Mouse (Mus musculus) bone marrow macrophage, adult 2 months (primary cell): ENCODE measurements around the gene Eif4e3. TPM values are rescaled to one million over a fixed set of nuclear protein-coding genes. Genes with fewer than 3 reads are reported as not detected.

Experiments used
- H3K27ac ChIP-seq: 2 replicates; pipeline ENCODE4 v1.5.1; 2012; ENCODE audit warnings: low read depth, low read length; ENCODE audit not compliant: insufficient read depth
- H3K4me1 ChIP-seq: 2 replicates; pipeline ENCODE4 v1.6.1; 2012; ENCODE audit warnings: low read length; ENCODE audit not compliant: control insufficient read depth, insufficient read depth
- H3K4me3 ChIP-seq: 2 replicates; pipeline ENCODE4 v1.5.1; 2012; ENCODE audit warnings: mild to moderate bottlenecking, low read length, moderate library complexity; ENCODE audit not compliant: insufficient read depth
- CTCF ChIP-seq: IDR thresholded peaks from 2 replicates; pipeline ENCODE4 v1.5.1; 2012; ENCODE audit warnings: low read depth, mild to moderate bottlenecking, low read length, moderate library complexity
- POLR2A ChIP-seq: IDR thresholded peaks from 2 replicates; pipeline ENCODE4 v1.6.1; 2012; ENCODE audit warnings: mild to moderate bottlenecking, low read depth, low read length, borderline replicate concordance
- polyA plus RNA-seq: library from polyadenylated mRNA; stranded (reverse); fragments of >200 nt; gene quantifications from 2 replicates; pipeline ENCODE4 v1.2.4, GENCODE M21; 2012; ENCODE audit not compliant: missing spikeins, insufficient read depth, insufficient read length

Gene Eif4e3
- polyA plus RNA-seq, 1 experiment = 26.3 TPM

GRCm38 (mm10) chr6:99665457-99666317, 884 bp downstream of the Eif4e3 start:
- TF ChIP-seq CTCF = no peak
- no peak for TF ChIP-seq POLR2A
- H3K4me3 ChIP-seq = peak overlapping the region; percentile 75
- H3K27ac ChIP-seq = peak overlapping the region; percentile 18
- H3K4me1 ChIP-seq = peaks cover 23% of the 10 kb centered on the region

DNA sequence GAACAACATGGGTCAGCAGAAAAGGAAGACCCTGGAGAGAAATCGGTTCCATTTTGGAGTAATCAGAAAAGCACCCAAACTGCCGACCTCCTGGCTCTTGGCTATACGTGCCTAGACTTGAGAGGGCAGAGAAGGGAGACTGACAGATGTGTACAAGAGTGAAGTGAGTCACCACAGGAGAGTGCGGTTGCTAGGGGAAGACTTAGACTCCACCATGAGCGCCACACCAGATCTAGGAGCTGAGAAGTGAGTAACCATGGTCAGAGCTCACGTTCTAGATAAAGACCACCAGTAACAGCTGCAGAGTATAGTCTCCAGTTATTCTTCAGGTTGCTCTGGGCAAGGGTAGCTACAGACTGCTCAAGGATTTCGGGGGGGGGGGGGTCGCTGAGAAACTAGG, 3.3 kb downstream of the Eif4e3 start:
- no peak for TF ChIP-seq CTCF
- no peak overlapping the region for H3K4me3 ChIP-seq
- peaks cover 28% of the 10 kb centered on the region for H3K4me1 ChIP-seq
- H3K27ac ChIP-seq = no peak overlapping the region

DNA sequence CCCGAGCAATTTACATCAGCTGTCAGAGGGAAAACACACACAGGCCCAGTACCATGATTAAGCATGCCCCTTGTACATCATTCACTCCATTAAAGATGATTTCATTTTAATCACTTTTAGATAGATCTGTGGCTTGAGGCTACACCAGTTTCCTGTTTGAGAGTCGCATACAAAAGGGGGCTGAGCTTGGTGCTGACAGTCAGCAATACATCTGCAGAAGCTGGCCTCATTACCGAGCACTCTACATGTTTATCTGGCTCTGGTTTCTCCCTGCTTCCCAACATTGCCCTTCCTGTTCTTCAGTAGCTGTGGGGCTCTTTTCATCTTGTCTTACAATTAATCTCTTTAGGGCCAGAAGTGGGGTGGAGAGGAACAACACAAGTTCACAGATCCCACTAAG, 6.1 kb downstream of the Eif4e3 start:
- Histone ChIP-seq H3K4me3 (no peak overlapping the region), H3K4me1 (peaks cover 24% of the 10 kb centered on the region), H3K27ac (peak overlapping the region; percentile 18; the same call in 1 of the 2 replicates)
- TF ChIP-seq CTCF (no peak), POLR2A (no peak)

DNA sequence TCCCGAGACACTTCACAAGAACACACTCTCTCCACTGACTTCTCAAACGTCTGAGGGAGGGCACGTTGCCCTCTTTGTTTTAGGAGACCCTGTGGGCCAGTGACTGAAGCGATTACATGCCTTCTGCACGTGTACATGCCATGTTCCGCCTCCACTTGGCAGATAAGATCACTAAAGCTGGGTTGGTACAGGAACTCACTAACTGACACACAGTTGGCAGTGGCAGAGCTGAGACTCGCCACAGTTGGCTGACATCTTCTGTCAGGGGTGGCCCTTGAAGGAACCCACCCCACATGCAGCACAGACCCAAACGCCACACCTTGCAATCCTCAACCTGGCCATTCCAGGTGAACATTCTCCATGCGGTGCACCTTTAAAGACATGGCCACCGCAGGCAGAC, 8.0 kb downstream of the Eif4e3 start:
- no peak for TF ChIP-seq CTCF
- no peak for TF ChIP-seq POLR2A
- H3K4me3 ChIP-seq = no peak overlapping the region
- peaks cover 25% of the 10 kb centered on the region for H3K4me1 ChIP-seq
- no peak overlapping the region for H3K27ac ChIP-seq

GRCm38 (mm10) chr6:99656088-99656487, 10.5 kb downstream of the Eif4e3 start:
- peak overlapping the region; percentile 66 for H3K27ac ChIP-seq
- H3K4me3 ChIP-seq = peak overlapping the region; percentile 56
- peaks cover 24% of the 10 kb centered on the region for H3K4me1 ChIP-seq
- TF ChIP-seq CTCF (no peak), POLR2A (no peak)

- TF ChIP-seq POLR2A (no peak), CTCF (no peak)
- Histone ChIP-seq H3K4me1 (peaks cover 21% of the 10 kb centered on the region), H3K4me3 (peak overlapping the region; percentile 56), H3K27ac (peak overlapping the region; percentile 66)
Measured at GRCm38 (mm10) chr6:99655488-99655887, 11.1 kb downstream of the Eif4e3 start.

GRCm38 (mm10) chr6:99654343-99654742, 12.2 kb downstream of the Eif4e3 start:
- no peak overlapping the region for H3K27ac ChIP-seq
- H3K4me1 ChIP-seq = peaks cover 28% of the 10 kb centered on the region
- no peak overlapping the region for H3K4me3 ChIP-seq
- TF ChIP-seq POLR2A = no peak
- no peak for TF ChIP-seq CTCF

DNA sequence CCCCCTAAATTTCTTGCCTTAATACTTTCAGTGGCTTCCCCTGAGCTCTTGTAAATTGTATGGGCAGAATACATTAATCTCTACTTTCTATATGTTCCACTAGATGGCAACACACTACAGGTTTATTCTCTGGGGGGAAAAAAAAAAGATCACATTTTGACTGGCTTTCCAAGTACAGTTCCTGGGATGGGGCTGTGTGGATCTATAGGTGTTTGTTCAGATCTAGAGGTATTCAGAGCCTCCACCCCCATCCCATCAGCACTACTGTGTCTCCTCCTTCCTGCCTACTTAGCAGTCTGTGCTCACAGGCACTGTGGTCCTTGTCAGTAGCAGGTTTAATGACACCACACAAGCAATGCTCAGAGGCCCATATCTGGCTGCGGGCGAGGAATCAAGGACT, 14.2 kb downstream of the Eif4e3 start:
- Histone ChIP-seq H3K4me1 (peaks cover 39% of the 10 kb centered on the region), H3K4me3 (no peak overlapping the region), H3K27ac (no peak overlapping the region)
- TF ChIP-seq CTCF = no peak
- no peak for TF ChIP-seq POLR2A

DNA sequence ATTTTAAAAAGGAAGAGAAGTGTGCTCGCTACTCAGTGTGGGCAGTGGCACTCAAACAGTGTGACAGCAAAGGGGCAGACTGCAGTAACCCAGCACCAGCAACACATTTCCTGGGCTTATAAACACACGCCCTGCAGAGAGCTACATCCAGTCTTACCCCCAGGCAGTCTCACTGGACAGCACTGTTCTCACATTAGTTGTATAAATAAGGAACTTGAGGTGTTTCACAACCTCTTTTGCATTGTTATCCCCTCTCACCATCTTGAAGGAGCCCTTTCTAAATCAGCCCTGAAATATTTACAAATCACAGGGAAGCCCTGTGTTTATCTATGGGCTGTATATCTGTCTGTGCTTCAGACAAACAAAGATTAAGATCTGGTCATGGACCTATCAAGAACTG, 17.3 kb downstream of the Eif4e3 start:
- H3K4me3 ChIP-seq = no peak overlapping the region
- H3K4me1 ChIP-seq = peaks cover 31% of the 10 kb centered on the region
- H3K27ac ChIP-seq = peak overlapping the region; percentile 16; the same call in 1 of the 2 replicates
- TF ChIP-seq CTCF (no peak), POLR2A (no peak)

DNA sequence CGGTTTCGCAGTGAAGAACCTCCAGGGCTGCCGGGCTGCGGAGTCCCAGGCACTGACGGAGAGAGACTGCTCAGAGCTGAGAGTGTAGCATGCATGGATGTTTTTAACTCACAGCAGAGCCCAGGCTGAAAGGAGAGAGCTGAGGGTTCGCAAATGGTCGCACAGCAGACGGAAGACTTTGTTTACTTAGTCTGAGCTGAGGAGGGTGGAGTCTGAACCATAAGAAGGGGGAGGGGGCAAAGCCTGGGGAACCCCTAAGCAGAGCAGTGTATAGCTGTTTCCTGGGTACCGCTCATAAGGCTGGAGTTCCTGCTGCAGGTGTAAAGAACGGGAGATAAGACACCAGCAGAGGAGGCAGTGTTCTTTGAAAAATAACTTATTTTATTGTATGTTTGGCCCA, 20.2 kb downstream of the Eif4e3 start:
- H3K4me3 ChIP-seq = no peak overlapping the region
- H3K27ac ChIP-seq = no peak overlapping the region
- peaks cover 29% of the 10 kb centered on the region for H3K4me1 ChIP-seq
- no peak for TF ChIP-seq POLR2A
- TF ChIP-seq CTCF = no peak
